Mouse (Mus musculus) spleen, postnatal 14 days (tissue): Measurements from ENCODE around the gene Xndc1.
A peak's percentile ranks its signal among the peaks of the same experiment; 100 is the strongest.

ENCODE experiments used
- DNase-seq, 2 experiments: peaks; one replicate each; pipeline ENCODE4 v3.0.0; 2021 to 2022; ENCODE audit warnings: low spot score in 2 of 2

Gene Xndc1

GRCm38 (mm10) chr7:102081784-102082183 lies 16.5 kb downstream of the Xndc1 start:
- DNase-seq: no peak

GRCm38 (mm10) chr7:102082816-102083215 lies 17.5 kb downstream of the Xndc1 start, which contains the start of gene Trpc2:
TSS of gene Trpc2 (plus strand) at chr7:102083116.
- no peak for DNase-seq

DNA sequence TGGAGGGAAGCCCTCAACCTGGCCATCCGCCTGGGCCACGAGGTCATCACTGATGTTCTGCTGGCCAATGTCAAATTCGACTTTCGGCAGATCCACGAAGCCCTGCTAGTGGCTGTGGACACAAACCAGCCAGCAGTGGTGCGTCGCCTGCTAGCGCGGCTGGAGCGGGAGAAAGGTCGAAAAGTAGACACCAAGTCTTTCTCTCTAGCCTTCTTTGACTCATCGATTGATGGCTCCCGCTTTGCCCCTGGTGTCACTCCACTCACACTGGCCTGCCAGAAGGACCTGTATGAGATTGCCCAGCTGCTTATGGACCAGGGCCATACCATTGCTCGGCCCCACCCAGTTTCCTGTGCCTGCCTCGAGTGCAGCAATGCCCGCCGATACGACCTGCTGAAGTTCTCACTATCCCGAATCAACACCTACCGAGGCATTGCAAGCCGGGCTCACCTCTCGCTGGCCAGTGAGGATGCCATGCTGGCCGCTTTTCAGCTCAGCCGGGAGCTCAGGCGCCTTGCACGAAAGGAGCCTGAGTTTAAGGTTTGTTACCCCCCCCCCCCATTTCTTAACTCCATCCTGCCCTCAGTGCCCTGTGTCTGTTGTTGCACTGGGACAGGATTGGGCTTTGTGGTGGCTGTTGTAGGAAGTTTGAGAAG lies 18.9 kb downstream of the Xndc1 start:
- DNase-seq: no peak

GRCm38 (mm10) chr7:102087336-102087735 lies 22.0 kb downstream of the Xndc1 start:
- no peak for DNase-seq

DNA sequence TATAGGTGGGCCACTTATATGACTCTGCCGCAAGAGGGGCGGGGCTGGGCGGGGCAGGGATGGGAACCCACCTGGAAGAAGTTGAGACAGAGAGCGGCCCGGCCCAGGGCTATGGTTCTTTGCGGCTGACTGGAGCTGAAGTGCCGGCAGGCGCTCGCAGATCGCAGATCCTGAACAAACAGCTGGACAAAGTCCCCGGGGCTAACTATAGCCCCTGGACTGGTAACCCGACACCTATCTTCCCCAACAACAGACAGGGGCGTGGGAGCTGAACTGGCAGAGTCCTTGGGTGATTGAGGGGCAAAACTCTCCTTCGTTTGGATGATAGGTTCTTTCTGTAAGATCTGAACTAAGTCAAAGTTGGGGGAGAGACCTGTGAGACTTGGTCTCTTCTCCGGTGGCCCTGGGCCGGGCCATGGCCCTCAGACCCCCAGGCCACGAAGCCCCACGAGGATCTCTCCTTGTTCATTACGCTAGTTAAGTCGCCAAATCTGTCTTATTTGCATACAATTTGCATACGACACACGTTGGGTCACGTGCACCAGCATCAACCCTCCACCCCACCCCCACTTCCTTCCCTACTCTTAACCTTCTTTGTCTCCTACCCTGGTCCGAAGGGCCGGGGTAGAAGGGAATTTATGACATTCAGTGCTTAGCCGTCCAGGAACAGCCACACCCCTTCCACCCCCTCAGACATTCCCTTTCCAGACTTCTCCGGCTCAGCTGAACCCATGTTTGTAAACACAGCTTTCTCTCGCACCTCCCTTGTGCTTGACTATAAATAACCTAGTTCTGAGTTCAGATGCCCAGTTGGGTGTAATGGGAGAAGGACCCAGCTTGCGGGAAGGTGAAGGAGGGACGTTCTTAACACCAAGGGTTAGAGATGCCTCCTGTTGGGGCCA lies 34.7 kb downstream of the Xndc1 start:
- DNase-seq: peak in 1 of 2 experiments; percentile 13

DNA sequence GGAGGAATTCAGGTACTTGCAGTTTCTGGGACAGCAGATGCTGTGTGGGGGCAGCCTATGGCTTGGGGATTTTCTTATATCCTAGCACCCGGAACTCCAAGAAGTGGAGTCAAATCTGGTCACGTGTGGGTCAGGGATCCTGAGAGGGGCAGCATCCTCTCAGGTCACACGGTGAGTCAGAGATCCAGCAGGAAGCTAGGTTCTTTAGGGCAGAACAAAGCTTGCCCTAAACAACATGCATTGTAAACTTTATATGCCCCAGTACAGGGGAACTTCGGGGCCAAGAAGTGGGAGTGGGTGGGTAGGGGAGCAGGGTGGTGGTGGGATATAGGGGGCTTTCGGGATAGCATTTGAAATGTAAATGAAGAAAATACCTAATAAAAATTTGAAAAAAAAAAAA lies 35.6 kb downstream of the Xndc1 start:
- no peak for DNase-seq

DNA sequence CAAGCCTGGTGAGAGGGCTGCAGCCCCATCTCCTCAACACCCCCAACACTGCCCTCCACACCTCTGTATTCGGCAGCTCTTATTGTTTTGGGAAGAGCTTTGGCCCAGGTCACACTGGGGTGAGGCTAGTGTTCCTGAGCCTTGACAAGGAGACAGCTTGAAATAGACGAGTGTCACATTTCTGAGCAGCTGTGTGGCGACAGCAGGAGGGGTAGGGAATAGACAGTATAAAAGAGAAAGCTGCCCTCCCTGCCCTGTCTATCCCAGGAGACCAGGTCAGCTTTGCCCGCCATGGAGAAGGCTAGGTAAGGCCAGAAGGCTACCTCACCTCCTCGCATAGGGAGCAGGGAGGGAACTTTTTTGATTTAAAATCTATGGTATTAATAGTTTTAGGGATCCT lies 36.2 kb downstream of the Xndc1 start, which contains the start of gene Art1:
TSS of gene Art1 (plus strand) at position 257 of the 400 bp plus-strand sequence.
- DNase-seq: no peak

DNA sequence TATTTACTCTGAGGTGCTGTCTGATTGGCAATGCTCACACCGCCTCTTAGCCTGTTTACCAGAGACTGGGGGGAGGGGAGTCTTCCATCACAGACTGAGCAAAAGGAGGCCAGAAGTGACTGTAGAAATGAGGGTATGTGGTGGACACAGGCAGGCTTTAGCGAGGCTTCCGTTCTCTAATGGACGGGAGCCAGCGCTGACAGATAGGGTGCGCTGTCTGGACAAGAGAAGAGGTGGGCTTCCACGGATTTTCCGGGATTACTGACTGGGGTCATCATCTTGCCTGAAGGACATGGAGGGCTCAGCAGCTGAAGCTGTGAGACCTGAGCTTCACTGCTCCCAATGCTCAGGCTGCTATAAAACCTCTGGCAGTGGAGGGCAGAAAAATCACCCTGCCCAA lies 36.9 kb downstream of the Xndc1 start:
- no peak for DNase-seq

DNA sequence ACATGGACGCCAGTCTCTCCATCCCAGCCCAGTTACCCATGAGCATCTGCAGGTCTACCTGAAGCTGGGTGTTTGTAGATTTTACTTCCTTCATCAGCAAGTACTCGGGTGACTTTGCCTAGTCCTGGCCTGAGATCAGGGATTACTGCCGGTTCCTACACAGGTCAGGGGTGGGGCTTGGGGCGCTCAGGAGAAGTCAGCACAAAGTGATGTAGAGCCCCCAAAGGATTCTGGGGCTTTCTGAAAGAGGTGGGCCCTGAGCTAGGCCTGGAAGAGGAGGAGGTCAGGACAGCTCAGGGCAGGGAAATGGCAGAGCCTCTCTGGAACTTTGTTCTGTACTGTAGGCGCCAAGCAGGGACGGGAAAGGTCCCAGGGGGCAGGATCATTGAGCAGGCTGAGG lies 37.4 kb downstream of the Xndc1 start:
- DNase-seq: no peak

DNA sequence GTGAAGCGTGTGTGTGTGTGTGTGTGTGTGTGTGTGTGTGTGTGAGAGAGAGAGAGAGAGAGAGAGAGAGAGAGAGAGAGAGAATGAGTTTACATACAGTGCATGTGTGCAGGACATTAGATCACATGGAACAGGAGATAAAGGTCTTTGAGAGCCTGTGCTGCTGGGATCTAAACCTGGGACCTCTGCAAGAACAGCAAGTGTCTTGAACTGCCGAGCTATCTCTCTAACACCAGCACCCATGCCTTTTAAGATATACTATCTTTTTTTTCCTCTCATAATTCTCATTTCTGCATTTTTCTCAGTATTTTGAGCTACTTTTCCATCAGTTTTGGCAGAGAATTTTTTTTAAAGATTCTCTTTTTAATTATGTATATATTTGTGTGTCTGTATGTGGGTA lies 38.2 kb downstream of the Xndc1 start:
- DNase-seq: no peak

DNA sequence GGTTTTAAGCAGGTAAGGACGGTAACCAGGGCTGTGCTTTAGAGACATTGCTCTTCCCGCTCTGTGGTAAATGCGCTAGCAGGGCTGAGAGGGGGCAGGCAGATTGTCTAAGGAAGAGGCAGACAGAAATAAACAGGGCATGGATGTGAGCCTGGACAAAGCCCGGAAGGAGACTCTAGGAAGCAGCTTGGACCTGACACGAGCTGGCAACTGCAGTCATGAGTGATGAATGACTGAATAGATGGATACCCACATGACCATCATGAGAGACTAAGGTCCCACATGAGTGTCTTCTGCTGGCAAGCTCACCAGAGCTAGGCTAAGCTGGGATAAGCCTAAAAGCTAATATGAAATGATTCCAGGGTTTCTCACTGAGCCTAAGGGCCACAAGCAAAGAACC lies 38.8 kb downstream of the Xndc1 start:
- DNase-seq: no peak

- DNase-seq: no peak
These were observed 41.4 kb downstream of the Xndc1 start for GRCm38 (mm10) chr7:102106700-102107141.

- no peak for DNase-seq
These were observed 42.9 kb downstream of the Xndc1 start for GRCm38 (mm10) chr7:102108206-102108605.

DNA sequence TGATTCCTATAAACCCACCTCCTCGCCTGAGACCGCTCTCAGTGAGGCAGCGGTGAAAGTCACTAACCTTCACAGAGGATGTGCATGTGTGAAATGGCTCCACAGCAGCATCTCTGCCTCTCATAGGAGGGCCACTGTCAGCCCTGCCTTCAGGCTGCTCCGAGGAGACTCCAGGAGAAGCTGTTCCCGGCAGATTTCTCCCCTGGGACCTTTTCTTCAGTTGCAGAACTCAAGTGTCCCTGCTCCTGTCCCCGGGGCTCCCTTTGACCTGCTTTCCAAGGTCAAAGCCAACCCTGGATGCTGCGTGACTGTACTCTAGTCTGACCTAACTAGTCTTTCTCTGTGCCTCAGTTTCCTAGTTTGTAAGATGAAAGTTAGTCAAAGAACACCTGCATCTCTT lies 43.9 kb downstream of the Xndc1 start, which contains the start of gene Art5:
TSS of gene Art5 (minus strand) at position 319 of the 400 bp plus-strand sequence.
- no peak for DNase-seq

DNA sequence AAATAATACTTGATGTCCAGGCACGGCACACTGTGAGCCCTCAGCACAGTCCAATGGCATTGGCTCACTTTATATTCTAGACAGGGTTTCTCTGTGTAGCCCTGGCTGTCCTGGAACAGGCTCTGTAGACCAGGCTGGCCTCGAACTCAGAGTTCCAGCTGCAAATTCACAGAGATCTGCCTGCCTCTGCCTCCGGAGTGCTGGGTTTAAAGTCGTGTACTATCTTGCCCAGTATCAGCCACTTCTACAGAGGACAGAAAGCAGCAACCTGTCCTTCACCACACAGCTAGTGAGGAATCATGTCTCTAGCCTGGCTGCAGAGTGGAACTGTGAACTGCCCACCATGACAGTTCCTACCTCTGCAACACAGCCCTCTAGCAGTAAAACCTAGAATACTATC lies 44.4 kb downstream of the Xndc1 start:
- DNase-seq: no peak

DNA sequence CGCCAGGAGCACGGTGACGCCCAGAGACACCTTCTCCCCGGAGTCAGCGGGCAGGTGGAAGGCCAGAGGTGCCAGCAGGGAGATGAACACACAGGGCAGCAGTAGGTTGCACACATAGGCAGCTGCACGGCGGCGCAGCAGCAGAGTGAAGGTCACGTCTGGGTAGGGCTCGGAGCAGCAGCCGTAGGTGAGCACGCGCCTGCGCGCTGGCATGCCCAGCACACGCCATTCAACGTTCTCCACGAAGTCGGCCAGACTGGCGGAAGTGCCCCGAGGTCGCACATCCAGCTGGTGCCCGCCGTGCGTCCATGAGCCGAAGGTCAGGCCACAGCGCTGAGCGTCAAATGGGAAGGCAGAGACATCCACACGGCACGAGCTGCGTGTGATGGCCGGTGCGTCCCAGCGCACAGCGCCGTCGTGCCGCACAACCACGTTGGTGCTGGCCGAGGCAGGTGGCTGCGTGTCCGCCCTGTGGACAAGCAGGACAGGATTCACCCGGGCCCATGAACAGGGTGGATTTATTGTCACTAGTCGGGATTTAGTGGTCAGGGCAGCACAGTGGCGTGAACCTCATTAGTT lies 47.9 kb downstream of the Xndc1 start:
- no peak for DNase-seq

GRCm38 (mm10) chr7:102116579-102117331 lies 51.4 kb downstream of the Xndc1 start, which contains the start of gene Chrna10:
TSS of gene Chrna10 (minus strand) at chr7:102116828.
- no peak for DNase-seq

GRCm38 (mm10) chr7:102117382-102117781 lies 52.1 kb downstream of the Xndc1 start:
- no peak for DNase-seq

- no peak for DNase-seq
These were observed 55.0 kb downstream of the Xndc1 start for GRCm38 (mm10) chr7:102120326-102120725.

DNA sequence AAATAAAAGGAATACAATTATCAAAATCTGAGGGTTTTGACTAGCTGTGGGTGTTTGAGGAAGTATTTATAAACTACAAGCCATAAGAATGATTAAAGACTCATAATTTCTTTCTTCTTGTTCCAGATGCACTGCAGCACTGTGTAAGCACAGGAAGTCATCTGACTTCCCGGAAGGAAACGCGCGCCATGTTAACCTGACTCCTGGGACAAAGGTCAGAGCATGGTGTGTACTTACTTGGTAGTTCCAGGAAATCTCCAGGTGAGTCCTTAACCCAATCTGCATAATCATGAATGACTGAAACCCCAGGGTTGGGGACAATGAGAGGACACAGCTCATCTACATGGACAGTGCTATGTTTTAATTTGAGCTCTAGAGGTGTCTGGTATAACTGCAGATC lies 67.1 kb downstream of the Xndc1 start:
- DNase-seq: no peak
